In genomic region chr12:73012136-73012785, GRCm38 (mm10) we compare ENCODE assay signal across 15 mouse cellular contexts. TPM values are rescaled to one million over a fixed set of nuclear protein-coding genes. Genes with fewer than 3 reads are reported as not detected.
DNase-seq lines count a peak whose midpoint lies in the region; ATAC-seq and TF ChIP-seq lines count a peak whose summit lies in the region.
"Had no signal": no experiment of that assay in that cellular context is flagged by ENCODE, and none has a peak within 500 bp of the region (broad histone marks: within the 10 kb centered on the region; RNA-seq: fewer than 3 reads in every experiment).

No protein-coding gene starts in this region.

- H3K36me3 ChIP-seq in kidney, postnatal 0 days (ENCODE audit: insufficient read depth, low read length), result no peaks in the 10 kb centered on the region
- H3K36me3 ChIP-seq in midbrain, embryonic 15.5 days (replicated peaks), result no peaks in the 10 kb centered on the region
- H3K36me3 ChIP-seq: limb, embryonic 15.5 days had no signal

- H3K4me1 ChIP-seq in kidney, postnatal 0 days (replicated peaks; ENCODE audit: insufficient read depth, low read length), result no peaks in the 10 kb centered on the region
- H3K4me1 ChIP-seq in brown adipose tissue, adult 24 weeks (ENCODE audit: control insufficient read depth, insufficient read depth, insufficient read length, low read length), result peaks cover 4% of the 10 kb centered on the region; the same call in 1 of the 2 replicates
- no peaks in the 10 kb centered on the region for H3K4me1 ChIP-seq in midbrain, embryonic 15.5 days

- WGBS in kidney, postnatal 0 days, result 27% methylated on average over 10 of the region's 10 CpGs
- 57% methylated on average over 10 of the region's 10 CpGs for WGBS in midbrain, embryonic 15.5 days

- no peak overlapping the region for H3K9ac ChIP-seq in kidney, postnatal 0 days (ENCODE audit: low read depth, low read length)
- H3K9ac ChIP-seq in midbrain, embryonic 15.5 days, result no peak overlapping the region
- H3K9ac ChIP-seq: limb, embryonic 15.5 days had no signal

- no peak for ATAC-seq in kidney, postnatal 0 days (replicated peaks; ENCODE audit: low FRiP score, low read depth)
- no peak for ATAC-seq in midbrain, embryonic 15.5 days (replicated peaks)

- no peaks in the 10 kb centered on the region for H3K9me3 ChIP-seq in kidney, postnatal 0 days (replicated peaks; ENCODE audit: low read length)
- H3K9me3 ChIP-seq in midbrain, embryonic 15.5 days, result no peaks in the 10 kb centered on the region
- H3K9me3 ChIP-seq: limb, embryonic 15.5 days had no signal

- H3K27me3 ChIP-seq in kidney, postnatal 0 days (ENCODE audit: insufficient read depth, low read length), result no peaks in the 10 kb centered on the region
- H3K27me3 ChIP-seq in midbrain, embryonic 15.5 days (replicated peaks), result no peaks in the 10 kb centered on the region
- H3K27me3 ChIP-seq: limb, embryonic 15.5 days had no signal

- H3K27ac ChIP-seq in kidney, postnatal 0 days, result no peak overlapping the region
- H3K27ac ChIP-seq in brown adipose tissue, adult 24 weeks (replicated peaks; ENCODE audit: low read depth, low read length), result peak overlapping the region; percentile 7; the same call in 1 of the 2 replicates
- H3K27ac ChIP-seq in midbrain, embryonic 15.5 days, result no peak overlapping the region
- H3K27ac ChIP-seq: limb, embryonic 15.5 days had no signal

- H3K4me3 ChIP-seq in kidney, postnatal 0 days (replicated peaks; ENCODE audit: low read depth, low read length), result no peak overlapping the region
- no peak overlapping the region for H3K4me3 ChIP-seq in brown adipose tissue, adult 24 weeks (ENCODE audit: insufficient read depth, low read depth, low read length)
- no peak overlapping the region for H3K4me3 ChIP-seq in midbrain, embryonic 15.5 days
- H3K4me3 ChIP-seq: erythroblast, embryonic 14.5 days; limb, embryonic 15.5 days; megakaryocyte, embryonic 14.5 days; myocyte had no signal

- intact Hi-C loops in gastrocnemius, postnatal 14 days (cut with DNase I; ENCODE audit: low total_unique reads), result no loop called here
- intact Hi-C loops in heart, postnatal 25 days (cut with DNase I), result no loop called here

- DNase-seq in kidney, postnatal 0 days (ENCODE audit: low spot score), result peak; percentile 53
- no peak for DNase-seq in kidney, adult 8-10 months
- peak; percentile 36 for DNase-seq in gastrocnemius, postnatal 14 days
- peak; percentile 11 for DNase-seq in heart, postnatal 25 days (ENCODE audit: low spot score)
- DNase-seq in cerebellum, postnatal 36 days, result no peak
- DNase-seq: cerebellum, postnatal 25 days; layer of hippocampus, postnatal 36 days; retina, postnatal 1 day; thymus, postnatal 4 days had no signal

- no peak for TF ChIP-seq CTCF in kidney, postnatal 0 days (IDR thresholded peaks at IDR 0.05; ENCODE audit: low read depth)

- peak overlapping the region; percentile 31 for H3K4me2 ChIP-seq in kidney, postnatal 0 days (ENCODE audit: low read length)
- no peak overlapping the region for H3K4me2 ChIP-seq in midbrain, embryonic 15.5 days
- H3K4me2 ChIP-seq: limb, embryonic 15.5 days had no signal

RNA-seq across cellular contexts. Expression of gene Six1, which starts 41.4 kb away (rescaled TPM):
- 0.26 and 0.46 TPM in 2 replicates for polyA plus RNA-seq in kidney, postnatal 0 days (2015; fragmentation: Nextera tagmentation; extraction: Ambion mirVana)
- polyA plus RNA-seq in brown adipose tissue, adult 24 weeks (2012; ENCODE audit: insufficient read depth, insufficient read length, missing spikeins), result 14.0 and 20.7 TPM in 2 replicates
- 10 to 100 TPM; 43.5 to 46.4 TPM for total RNA-seq in gastrocnemius, postnatal 14 days (2021)
- total RNA-seq in heart, postnatal 25 days (2021), result 1 to 10 TPM in 1 of 2 experiments, under 1 TPM in 1; 0.81 to 1.0 TPM
- polyA plus RNA-seq in midbrain, embryonic 15.5 days (2015; fragmentation: Nextera tagmentation; extraction: Ambion mirVana), result 0.82 and 1.3 TPM in 2 replicates
- polyA plus RNA-seq: erythroblast, embryonic 14.5 days had no signal

Comparison
In these comparisons a context has a peak if more than half of its experiments do, and no peak if none do; other contexts are left out.
1. DNase-seq: peak in kidney, postnatal 0 days (single experiment), gastrocnemius, postnatal 14 days (single experiment) and heart, postnatal 25 days (single experiment); none in kidney, adult 8-10 months (0 of 2) and cerebellum, postnatal 36 days (0 of 2).